In genomic region chr2:167190076-167190399, GRCm38 (mm10) we compare ENCODE assay signal across 8 mouse cellular contexts. TPM values are rescaled to one million over a fixed set of nuclear protein-coding genes. Genes with fewer than 3 reads are reported as not detected.
DNase-seq lines count a peak whose midpoint lies in the region; ATAC-seq and TF ChIP-seq lines count a peak whose summit lies in the region.

Kcnb1 (minus strand) TSS chr2:167190155.

- H3K27ac ChIP-seq in brown adipose tissue, adult 24 weeks (replicated peaks; ENCODE audit: low read depth, low read length): peak within 1 kb of the TSS; percentile 0
- 0 out of 2 replicates have a peak within 1 kb of the TSS, but pooled peaks have one; percentile 27 for H3K27ac ChIP-seq in forebrain, embryonic 14.5 days (ENCODE audit: low read depth, low read length)
- H3K27ac ChIP-seq in heart, embryonic 15.5 days: no peak within 1 kb of the TSS
- H3K27ac ChIP-seq in liver, embryonic 13.5 days: no peak within 1 kb of the TSS
- H3K27ac ChIP-seq in neural tube, embryonic 13.5 days (replicated peaks): 0 out of 2 replicates have a peak within 1 kb of the TSS, but pooled peaks have one; percentile 42
- H3K27ac ChIP-seq in stomach, postnatal 0 days (replicated peaks): peak within 1 kb of the TSS; percentile 35; the same call in 1 of the 2 replicates

- H3K79me3 ChIP-seq in C2C12 (ENCODE audit: low read depth): no peaks in the 10 kb centered on the region

- peaks cover 24% of the 10 kb centered on the region for H3K27me3 ChIP-seq in C2C12 (ENCODE audit: control insufficient read depth, insufficient read depth, insufficient read length)
- peaks cover 26% of the 10 kb centered on the region; the same call in 1 of the 2 replicates for H3K27me3 ChIP-seq in forebrain, embryonic 14.5 days (replicated peaks; ENCODE audit: control insufficient read depth, insufficient read depth, low read length)
- H3K27me3 ChIP-seq in heart, embryonic 15.5 days: peaks cover 80% of the 10 kb centered on the region
- peaks cover 69% of the 10 kb centered on the region for H3K27me3 ChIP-seq in liver, embryonic 13.5 days
- peaks cover 50% of the 10 kb centered on the region for H3K27me3 ChIP-seq in neural tube, embryonic 13.5 days
- no peaks in the 10 kb centered on the region for H3K27me3 ChIP-seq in stomach, postnatal 0 days (ENCODE audit: control insufficient read depth, insufficient read depth, low read length)

- H3K4me2 ChIP-seq in forebrain, embryonic 14.5 days (ENCODE audit: low read length): peak within 1 kb of the TSS; percentile 75
- peak within 1 kb of the TSS; percentile 96 for H3K4me2 ChIP-seq in heart, embryonic 15.5 days
- H3K4me2 ChIP-seq in liver, embryonic 13.5 days: peak within 1 kb of the TSS; percentile 65
- peak within 1 kb of the TSS; percentile 67 for H3K4me2 ChIP-seq in neural tube, embryonic 13.5 days
- peak within 1 kb of the TSS; percentile 68 for H3K4me2 ChIP-seq in stomach, postnatal 0 days (replicated peaks; ENCODE audit: low read depth)

- under 1% methylated on average over 31 of the region's 41 CpGs for WGBS in forebrain, embryonic 14.5 days
- WGBS in heart, embryonic 15.5 days: under 1% methylated on average over 39 of the region's 41 CpGs
- WGBS in liver, embryonic 13.5 days (ENCODE audit: insufficient replicate concordance): 1% methylated on average over 41 of the region's 41 CpGs
- under 1% methylated on average over 34 of the region's 41 CpGs for WGBS in neural tube, embryonic 13.5 days
- WGBS in stomach, postnatal 0 days: under 1% methylated on average over 41 of the region's 41 CpGs

- ATAC-seq in forebrain, embryonic 14.5 days: peak; percentile 87
- ATAC-seq in heart, embryonic 15.5 days (replicated peaks; ENCODE audit: insufficient number of reproducible peaks, insufficient read depth, low FRiP score, low read depth): peak; percentile 33
- no peak for ATAC-seq in liver, embryonic 13.5 days (ENCODE audit: low read depth)
- ATAC-seq in neural tube, embryonic 13.5 days (ENCODE audit: low read depth): peak; percentile 76
- ATAC-seq in stomach, postnatal 0 days (ENCODE audit: low FRiP score, low TSS enrichment): peak; percentile 59

- H3K9ac ChIP-seq in forebrain, embryonic 14.5 days (ENCODE audit: low read length): peak within 1 kb of the TSS; percentile 65
- peak within 1 kb of the TSS; percentile 52 for H3K9ac ChIP-seq in heart, embryonic 15.5 days
- H3K9ac ChIP-seq in liver, embryonic 13.5 days: no peak within 1 kb of the TSS
- peak within 1 kb of the TSS; percentile 75 for H3K9ac ChIP-seq in neural tube, embryonic 13.5 days
- peak within 1 kb of the TSS; percentile 56 for H3K9ac ChIP-seq in stomach, postnatal 0 days (ENCODE audit: low read length)

- DNase-seq in forebrain, embryonic 14.5 days (ENCODE audit: low spot score): peak; percentile 88
- peak; percentile 83 for DNase-seq in kidney, postnatal 14 days
- DNase-seq in liver, embryonic 13.5 days: peak; percentile 4
- DNase-seq in stomach, postnatal 0 days (ENCODE audit: low spot score): peak; percentile 67

- no peak within 1 kb of the TSS for H3K4me3 ChIP-seq in C2C12 (ENCODE audit: insufficient read depth, poor library complexity, severe bottlenecking)
- H3K4me3 ChIP-seq in brown adipose tissue, adult 24 weeks (ENCODE audit: insufficient read depth, low read depth, low read length): peak within 1 kb of the TSS; percentile 63
- H3K4me3 ChIP-seq in forebrain, embryonic 14.5 days (ENCODE audit: low read depth, low read length): peak within 1 kb of the TSS; percentile 53
- peak within 1 kb of the TSS; percentile 61 for H3K4me3 ChIP-seq in heart, embryonic 15.5 days
- H3K4me3 ChIP-seq in liver, embryonic 13.5 days (replicated peaks): peak within 1 kb of the TSS; percentile 54
- H3K4me3 ChIP-seq in neural tube, embryonic 13.5 days: peak within 1 kb of the TSS; percentile 61
- H3K4me3 ChIP-seq in stomach, postnatal 0 days (ENCODE audit: low read depth, low read length): peak within 1 kb of the TSS; percentile 50

- no peak for TF ChIP-seq EP300 in stomach, postnatal 0 days (optimal IDR thresholded peaks at IDR 0.05)

- H3K9me3 ChIP-seq in forebrain, embryonic 14.5 days (replicated peaks; ENCODE audit: control insufficient read depth, low read length): no peaks in the 10 kb centered on the region
- H3K9me3 ChIP-seq in heart, embryonic 15.5 days (replicated peaks): no peaks in the 10 kb centered on the region
- H3K9me3 ChIP-seq in liver, embryonic 13.5 days (replicated peaks): no peaks in the 10 kb centered on the region
- H3K9me3 ChIP-seq in neural tube, embryonic 13.5 days: no peaks in the 10 kb centered on the region
- no peaks in the 10 kb centered on the region for H3K9me3 ChIP-seq in stomach, postnatal 0 days (ENCODE audit: control insufficient read depth, low read length)

- H3K79me2 ChIP-seq in C2C12 (ENCODE audit: control insufficient read depth, insufficient read depth): no peaks in the 10 kb centered on the region

- H3K36me3 ChIP-seq in C2C12 (ENCODE audit: control insufficient read depth, insufficient read depth): no peaks in the 10 kb centered on the region
- H3K36me3 ChIP-seq in forebrain, embryonic 14.5 days (ENCODE audit: control insufficient read depth, insufficient read depth, low read length): no peaks in the 10 kb centered on the region
- no peaks in the 10 kb centered on the region for H3K36me3 ChIP-seq in heart, embryonic 15.5 days
- H3K36me3 ChIP-seq in liver, embryonic 13.5 days: no peaks in the 10 kb centered on the region
- no peaks in the 10 kb centered on the region for H3K36me3 ChIP-seq in neural tube, embryonic 13.5 days
- no peaks in the 10 kb centered on the region for H3K36me3 ChIP-seq in stomach, postnatal 0 days (ENCODE audit: control insufficient read depth, insufficient read depth, low read length)

- peak; percentile 66 for TF ChIP-seq CTCF in C2C12 (IDR thresholded peaks at IDR 0.05; ENCODE audit: control insufficient read depth, insufficient read depth, insufficient read length)
- peak; percentile 76 for TF ChIP-seq CTCF in stomach, postnatal 0 days (IDR thresholded peaks at IDR 0.05; ENCODE audit: low read depth)

- no peak within 1 kb of the TSS for H3ac ChIP-seq in C2C12 (ENCODE audit: control insufficient read depth, insufficient read length, low read depth)

- H3K4me1 ChIP-seq in brown adipose tissue, adult 24 weeks (ENCODE audit: control insufficient read depth, insufficient read depth, insufficient read length, low read length): peaks cover 16% of the 10 kb centered on the region
- peaks cover 6% of the 10 kb centered on the region for H3K4me1 ChIP-seq in forebrain, embryonic 14.5 days (ENCODE audit: control insufficient read depth, insufficient read depth, low read length)
- peaks cover 26% of the 10 kb centered on the region for H3K4me1 ChIP-seq in heart, embryonic 15.5 days (replicated peaks)
- peaks cover 14% of the 10 kb centered on the region for H3K4me1 ChIP-seq in liver, embryonic 13.5 days (replicated peaks)
- peaks cover 34% of the 10 kb centered on the region for H3K4me1 ChIP-seq in neural tube, embryonic 13.5 days (replicated peaks)
- H3K4me1 ChIP-seq in stomach, postnatal 0 days (replicated peaks; ENCODE audit: control insufficient read depth, insufficient read depth): no peaks in the 10 kb centered on the region; the same call in none of the 2 replicates

TF ChIP-seq in C2C12, 6 proteins besides CTCF, POLR2A, EP300 and RAD21:
- TF ChIP-seq MAX (IDR thresholded peaks at IDR 0.05) (no peak), USF1 (IDR thresholded peaks at IDR 0.05; ENCODE audit: low read depth) (no peak), FOSL1 (IDR thresholded peaks at IDR 0.05; ENCODE audit: insufficient read depth, low read length, poor library complexity, severe bottlenecking) (no peak), MYOD1 (IDR thresholded peaks at IDR 0.05; ENCODE audit: control insufficient read depth, insufficient read length, low read depth) (no peak)

RNA-seq across cellular contexts. Expression of gene Kcnb1, which starts in this region (rescaled TPM):
- polyA plus RNA-seq in C2C12 (2012; fragmentation: generic; extraction: Trizol): not detected
- polyA plus RNA-seq in brown adipose tissue, adult 24 weeks (2012; ENCODE audit: insufficient read depth, insufficient read length, missing spikeins): 48.2 and 67.9 TPM in 2 replicates
- 1.6 and 2.1 TPM in 2 replicates for polyA plus RNA-seq in forebrain, embryonic 14.5 days (2014; fragmentation: Nextera tagmentation; extraction: Ambion mirVana)
- 0.60 and 0.62 TPM in 2 replicates for polyA plus RNA-seq in heart, embryonic 15.5 days (2015; fragmentation: Nextera tagmentation; extraction: Ambion mirVana)
- polyA plus RNA-seq in liver, embryonic 13.5 days (2015; fragmentation: Nextera tagmentation; extraction: Ambion mirVana): 0.16 and 0.25 TPM in 2 replicates
- polyA plus RNA-seq in neural tube, embryonic 13.5 days (2015; fragmentation: Nextera tagmentation; extraction: Ambion mirVana): 2.2 and 3.1 TPM in 2 replicates
- 1.6 and 1.9 TPM in 2 replicates for polyA plus RNA-seq in stomach, postnatal 0 days (2015; fragmentation: Nextera tagmentation; extraction: Ambion mirVana)

Comparison
In these comparisons a context has a peak if more than half of its experiments do, and no peak if none do; other contexts are left out.
1. RNA of gene Kcnb1 (polyA plus RNA-seq): 48.2 to 67.9 TPM in brown adipose tissue, adult 24 weeks; 2.2 to 3.1 TPM in neural tube, embryonic 13.5 days, 1.6 to 2.1 TPM in forebrain, embryonic 14.5 days, 1.6 to 1.9 TPM in stomach, postnatal 0 days, 0.60 to 0.62 TPM in heart, embryonic 15.5 days, 0.16 to 0.25 TPM in liver, embryonic 13.5 days and not detected in C2C12 (single experiment); every median in the first group is over 10 times any median in the second.
2. Peak in ATAC-seq, H3K4me3 ChIP-seq, H3K9ac ChIP-seq and H3K4me2 ChIP-seq in heart, embryonic 15.5 days; RNA of the gene not detected or under 1 TPM.
3. Peak in DNase-seq, H3K4me3 ChIP-seq and H3K4me2 ChIP-seq in liver, embryonic 13.5 days; RNA of the gene not detected or under 1 TPM.
4. H3K27ac ChIP-seq: peak in brown adipose tissue, adult 24 weeks (single experiment), forebrain, embryonic 14.5 days (single experiment), neural tube, embryonic 13.5 days (single experiment) and stomach, postnatal 0 days (single experiment); none in heart, embryonic 15.5 days (single experiment) and liver, embryonic 13.5 days (single experiment).
5. DNase-seq: peak in every context shown above with its lines; median percentile 88 in forebrain, embryonic 14.5 days; 83 in kidney, postnatal 14 days; 67 in stomach, postnatal 0 days; 4 in liver, embryonic 13.5 days.
6. Peak in every context shown above with its lines, with median percentiles within 50 percentile points of each other: H3K4me2 ChIP-seq.